Mouse (Mus musculus) lung, embryonic 14.5 days (tissue): Measurements from ENCODE around the gene Ppm1h. TPM values are rescaled to one million over a fixed set of nuclear protein-coding genes. Genes with fewer than 3 reads are reported as not detected.

Experiments used
- ATAC-seq: fragments of 200-750 bp; cut with Nextera tagmentation; 2 replicates; pipeline ENCODE4 v1.8.0; 2017; ENCODE audit warnings: mild to moderate bottlenecking, moderate TSS enrichment, moderate library complexity; ENCODE audit not compliant: insufficient read depth
- DNase-seq: peaks from one replicate; pipeline ENCODE4 v3.0.0-alpha.2; 2015
- H3K27ac ChIP-seq: fragments of 300-500 bp; sonication (generic); 2 replicates; pipeline ENCODE4 v1.5.1; 2014; ENCODE audit warnings: low read depth, mild to moderate bottlenecking, moderate library complexity
- H3K27me3 ChIP-seq: fragments of 300-500 bp; sonication (generic); 2 replicates; pipeline ENCODE4 v1.6.1; 2014; ENCODE audit warnings: low read length, control low read depth; ENCODE audit not compliant: insufficient read depth
- H3K36me3 ChIP-seq: fragments of 300-500 bp; sonication (generic); 2 replicates; pipeline ENCODE4 v1.6.1; 2014; ENCODE audit warnings: control low read depth; ENCODE audit not compliant: insufficient read depth
- H3K4me1 ChIP-seq: fragments of 300-500 bp; sonication (generic); 2 replicates; pipeline ENCODE4 v1.6.1; 2014; ENCODE audit warnings: antibody characterized with exemption, control low read depth; ENCODE audit not compliant: insufficient read depth
- H3K4me2 ChIP-seq: fragments of 300-500 bp; sonication (generic); 2 replicates; pipeline ENCODE4 v1.6.1; 2014; ENCODE audit warnings: mild to moderate bottlenecking
- H3K4me3 ChIP-seq: fragments of 300-500 bp; sonication (generic); 2 replicates; pipeline ENCODE4 v1.5.1; 2014; ENCODE audit warnings: low read depth, low read length
- H3K9ac ChIP-seq: fragments of 300-500 bp; sonication (generic); 2 replicates; pipeline ENCODE4 v1.6.1; 2014
- H3K9me3 ChIP-seq: fragments of 300-500 bp; sonication (generic); 2 replicates; pipeline ENCODE4 v1.6.1; 2016; ENCODE audit warnings: low read depth, low read length, control low read depth
- CTCF ChIP-seq: IDR thresholded peaks from 2 replicates; pipeline ENCODE4 v1.5.1; 2016; ENCODE audit warnings: antibody characterized with exemption, low read depth
- WGBS: fragments of 180-500 bp; shearing (Covaris S2); extraction: QIAGEN DNeasy Blood & Tissue Kit; methylation state at CpG from one replicate; pipeline ENCODE4 v1.1.7; 2014; 5-methylcytosine and 5-hydroxymethylcytosine counted together
- polyA plus RNA-seq: library from polyadenylated mRNA; unstranded; fragments of >200 nt; fragmentation: Nextera tagmentation; extraction: Ambion mirVana; gene quantifications from 2 replicates; pipeline ENCODE4 v1.2.1, GENCODE M21; 2014

Ppm1h gene
- polyA plus RNA-seq, 1 experiment from 2014 or later = 7.1 TPM

GRCm38 (mm10) chr10:122894555-122895069 is 216.1 kb downstream of the Ppm1h start:
- DNase-seq = peak; percentile 81
- H3K9ac ChIP-seq = no peak overlapping the region
- H3K4me3 ChIP-seq = no peak overlapping the region
- no peaks in the 10 kb centered on the region for H3K27me3 ChIP-seq
- peaks cover 18% of the 10 kb centered on the region for H3K4me1 ChIP-seq
- WGBS = 54% methylated on average over 12 of the region's 12 CpGs
- peak overlapping the region; percentile 60 for H3K27ac ChIP-seq
- no peaks in the 10 kb centered on the region for H3K36me3 ChIP-seq
- ATAC-seq = peak; percentile 83
- no peaks in the 10 kb centered on the region for H3K9me3 ChIP-seq
- no peak overlapping the region for H3K4me2 ChIP-seq
- no peak for TF ChIP-seq CTCF

DNA sequence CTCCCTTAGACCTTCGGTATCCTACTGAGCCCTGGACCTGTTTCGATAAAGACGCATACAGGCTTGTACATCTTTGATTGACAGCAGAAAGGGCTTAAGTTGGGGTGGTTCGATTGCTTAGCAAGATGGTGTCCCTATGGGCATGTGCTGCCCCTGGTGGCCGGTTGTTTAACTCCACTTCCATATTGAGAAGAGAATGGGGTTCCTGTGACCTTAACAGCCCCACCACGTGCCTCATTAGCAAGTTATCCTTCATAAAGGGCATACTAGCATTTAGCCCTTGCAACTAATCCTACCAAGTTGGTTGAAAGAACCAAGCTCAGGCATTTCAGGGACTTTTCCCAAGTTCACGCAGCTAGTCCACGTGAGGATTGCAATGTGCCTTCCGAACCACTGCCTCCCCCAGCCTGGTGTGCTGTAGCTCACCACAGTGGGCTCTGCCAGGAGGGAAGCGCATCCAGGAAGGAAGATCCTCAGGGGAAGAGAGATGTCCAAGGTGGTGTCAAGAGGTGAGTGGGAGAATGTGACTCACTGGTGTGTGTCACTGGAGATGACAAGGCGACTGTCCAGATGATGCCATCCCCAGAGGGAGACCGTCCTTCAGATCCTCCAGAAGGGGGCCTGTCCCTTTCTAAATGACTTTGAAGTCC is 216.7 kb downstream of the Ppm1h start:
- Histone ChIP-seq H3K4me3 (no peak overlapping the region), H3K4me1 (peaks cover 17% of the 10 kb centered on the region), H3K27me3 (no peaks in the 10 kb centered on the region), H3K36me3 (no peaks in the 10 kb centered on the region), H3K4me2 (no peak overlapping the region), H3K27ac (peak overlapping the region; percentile 60), H3K9me3 (no peaks in the 10 kb centered on the region), H3K9ac (no peak overlapping the region)
- DNase-seq (peak; percentile 69), ATAC-seq (peak; percentile 4; the same call in 1 of the 2 replicates)
- WGBS = 83% methylated on average over 12 of the region's 12 CpGs
- peak; percentile 68 for TF ChIP-seq CTCF

DNA sequence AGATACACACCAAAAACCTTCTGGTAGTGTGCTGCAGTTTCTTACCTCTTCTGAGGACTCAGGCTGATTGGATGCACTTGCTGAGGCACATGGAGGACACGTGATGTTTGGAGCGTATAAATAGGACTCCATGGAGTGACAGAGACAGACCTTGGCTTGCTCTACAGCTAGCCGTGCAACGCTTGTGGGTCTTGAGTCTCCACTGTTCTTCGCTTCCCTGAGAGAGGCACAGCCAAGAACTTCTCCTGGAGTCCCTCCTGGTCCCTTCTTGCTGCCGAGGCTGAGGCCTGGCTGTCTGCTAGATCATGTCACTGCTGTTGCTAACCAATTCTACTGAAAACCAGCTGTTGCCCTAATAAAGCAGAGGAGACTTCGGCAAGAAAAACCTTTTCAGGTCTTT is 221.4 kb downstream of the Ppm1h start:
- peak overlapping the region; percentile 42; the same call in 1 of the 2 replicates for H3K27ac ChIP-seq
- 52% methylated on average over 7 of the region's 7 CpGs for WGBS

GRCm38 (mm10) chr10:122900466-122900865 is 221.9 kb downstream of the Ppm1h start:
- no peaks in the 10 kb centered on the region for H3K36me3 ChIP-seq
- no peak overlapping the region for H3K4me2 ChIP-seq
- no peak overlapping the region for H3K4me3 ChIP-seq
- H3K4me1 ChIP-seq = 0 out of 2 replicates have a peak, but pooled peaks cover 5% of the 10 kb centered on the region
- peak overlapping the region; percentile 42; the same call in 1 of the 2 replicates for H3K27ac ChIP-seq
- ATAC-seq = no peak
- H3K9me3 ChIP-seq = no peaks in the 10 kb centered on the region
- 62% methylated on average over 1 of the region's 1 CpGs for WGBS
- no peak for DNase-seq
- H3K27me3 ChIP-seq = no peaks in the 10 kb centered on the region
- TF ChIP-seq CTCF = no peak
- no peak overlapping the region for H3K9ac ChIP-seq

More for the DNA sequence above, 221.4 kb downstream of the Ppm1h start:
- no peak overlapping the region for H3K4me2 ChIP-seq
- no peaks in the 10 kb centered on the region for H3K36me3 ChIP-seq
- 0 out of 2 replicates have a peak, but pooled peaks cover 5% of the 10 kb centered on the region for H3K4me1 ChIP-seq
- no peaks in the 10 kb centered on the region for H3K27me3 ChIP-seq
- H3K9ac ChIP-seq = no peak overlapping the region
- TF ChIP-seq CTCF = no peak
- no peak for ATAC-seq
- H3K4me3 ChIP-seq = no peak overlapping the region
- no peaks in the 10 kb centered on the region for H3K9me3 ChIP-seq
- DNase-seq = no peak

DNA sequence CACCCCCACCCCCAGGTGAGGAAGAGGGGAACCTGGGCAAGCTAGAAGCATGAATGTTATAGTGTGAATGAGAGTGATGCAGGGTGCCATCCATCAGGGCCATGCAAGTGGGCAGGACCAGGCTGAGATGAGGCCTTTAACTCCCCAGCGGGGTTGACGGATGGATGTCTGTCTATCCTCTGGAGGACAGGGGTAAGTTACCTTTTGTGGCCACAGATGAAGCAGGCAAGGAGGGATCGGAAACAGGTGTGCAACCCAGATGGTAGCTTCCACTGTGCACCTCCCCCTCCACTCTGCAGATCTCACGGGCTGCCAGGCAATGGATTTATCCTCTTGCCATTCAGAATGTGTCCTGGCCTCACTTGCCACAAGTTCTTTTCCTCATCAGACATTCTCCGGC is 222.8 kb downstream of the Ppm1h start:
- no peak overlapping the region for H3K4me2 ChIP-seq

GRCm38 (mm10) chr10:122909406-122910032 is 231.0 kb downstream of the Ppm1h start:
- ATAC-seq (no peak), DNase-seq (no peak)
- Histone ChIP-seq H3K4me2 (no peak overlapping the region), H3K36me3 (no peaks in the 10 kb centered on the region), H3K9ac (no peak overlapping the region), H3K4me3 (no peak overlapping the region), H3K27me3 (no peaks in the 10 kb centered on the region), H3K4me1 (peaks cover 11% of the 10 kb centered on the region; the same call in 1 of the 2 replicates), H3K9me3 (no peaks in the 10 kb centered on the region), H3K27ac (no peak overlapping the region)
- 83% methylated on average over 9 of the region's 9 CpGs for WGBS
- no peak for TF ChIP-seq CTCF

More for the DNA sequence above, 222.8 kb downstream of the Ppm1h start:
- ATAC-seq = no peak
- no peaks in the 10 kb centered on the region for H3K9me3 ChIP-seq
- no peaks in the 10 kb centered on the region for H3K27me3 ChIP-seq
- H3K9ac ChIP-seq = no peak overlapping the region
- 81% methylated on average over 5 of the region's 5 CpGs for WGBS
- DNase-seq = no peak
- no peak for TF ChIP-seq CTCF
- 0 out of 2 replicates have a peak, but pooled peaks cover 5% of the 10 kb centered on the region for H3K4me1 ChIP-seq
- H3K36me3 ChIP-seq = no peaks in the 10 kb centered on the region
- no peak overlapping the region for H3K4me3 ChIP-seq
- no peak overlapping the region for H3K27ac ChIP-seq

DNA sequence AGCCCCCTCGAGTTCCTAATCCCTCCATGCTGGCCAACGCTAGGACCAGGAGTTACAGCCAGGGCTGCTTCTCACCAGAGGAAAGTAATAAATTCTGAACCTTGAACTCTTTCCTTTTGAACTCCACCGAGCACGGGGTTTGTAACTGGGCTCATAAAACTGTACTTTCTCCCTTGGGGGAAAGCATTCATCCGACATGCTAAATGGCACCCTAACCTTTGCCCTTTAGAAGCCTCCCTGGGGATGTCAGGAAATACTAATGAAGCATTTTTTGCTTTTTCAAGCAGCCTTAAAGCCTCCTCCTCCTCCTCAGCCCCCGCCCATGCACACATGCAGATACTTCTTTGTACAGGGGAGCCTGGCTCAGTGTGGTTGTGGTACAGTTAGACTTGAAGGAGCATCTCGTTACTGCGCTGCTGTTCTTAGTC is 232.2 kb downstream of the Ppm1h start:
- no peak for DNase-seq
- Histone ChIP-seq H3K9ac (no peak overlapping the region), H3K27me3 (no peaks in the 10 kb centered on the region), H3K36me3 (no peaks in the 10 kb centered on the region), H3K4me2 (no peak overlapping the region), H3K4me1 (peaks cover 11% of the 10 kb centered on the region; the same call in 1 of the 2 replicates), H3K4me3 (no peak overlapping the region), H3K27ac (peak overlapping the region; percentile 97; the same call in 1 of the 2 replicates), H3K9me3 (no peaks in the 10 kb centered on the region)
- no peak for TF ChIP-seq CTCF
- ATAC-seq = no peak
- WGBS = 59% methylated on average over 8 of the region's 8 CpGs
